In genomic region chr7:66140095-66140494, GRCm38 (mm10) we compare ENCODE assay signal across 16 mouse cellular contexts. TPM values are rescaled to one million over a fixed set of nuclear protein-coding genes. Genes with fewer than 3 reads are reported as not detected.
DNase-seq lines count a peak whose midpoint lies in the region; ATAC-seq lines count a peak whose summit lies in the region.
"Had no signal": no experiment of that assay in that cellular context is flagged by ENCODE, and none has a peak within 500 bp of the region (broad histone marks: within the 10 kb centered on the region; RNA-seq: fewer than 3 reads in every experiment).

No protein-coding gene starts in this region.

- no peak overlapping the region for H3K4me2 ChIP-seq in heart, embryonic 15.5 days
- no peak overlapping the region for H3K4me2 ChIP-seq in midbrain, embryonic 12.5 days (replicated peaks)
- H3K4me2 ChIP-seq in midbrain, embryonic 11.5 days: no peak overlapping the region
- H3K4me2 ChIP-seq: embryonic facial prominence, embryonic 12.5 days; limb, embryonic 15.5 days had no signal

- DNase-seq in heart, postnatal 25 days (ENCODE audit: low spot score): no peak
- DNase-seq in midbrain, embryonic 11.5 days (ENCODE audit: low spot score, missing footprints): no peak
- no peak for DNase-seq in right cerebral cortex, postnatal 36 days (ENCODE audit: low spot score in 2 of 2)
- DNase-seq in gastrocnemius, postnatal 10 days: no peak
- DNase-seq: adrenal gland, postnatal 10 days; heart, adult 2 months; heart, postnatal 4 days had no signal

- H3K27ac ChIP-seq in heart, embryonic 15.5 days: peak overlapping the region; percentile 7; the same call in 1 of the 2 replicates
- 0 out of 2 replicates have a peak overlapping the region, but pooled peaks have one; percentile 58 for H3K27ac ChIP-seq in midbrain, embryonic 12.5 days (replicated peaks)
- H3K27ac ChIP-seq in midbrain, embryonic 11.5 days (ENCODE audit: low read depth, low read length): no peak overlapping the region
- peak overlapping the region; percentile 27; the same call in 1 of the 2 replicates for H3K27ac ChIP-seq in brown adipose tissue, adult 24 weeks (replicated peaks; ENCODE audit: low read depth, low read length)
- H3K27ac ChIP-seq: embryonic facial prominence, embryonic 12.5 days; heart, adult 2 months had no signal

- no peak overlapping the region for H3K9ac ChIP-seq in heart, embryonic 15.5 days
- no peak overlapping the region for H3K9ac ChIP-seq in midbrain, embryonic 12.5 days (replicated peaks)
- H3K9ac ChIP-seq in midbrain, embryonic 11.5 days (ENCODE audit: low read length): no peak overlapping the region
- H3K9ac ChIP-seq: embryonic facial prominence, embryonic 12.5 days; limb, embryonic 15.5 days had no signal

- H3K4me3 ChIP-seq in heart, embryonic 15.5 days: no peak overlapping the region
- H3K4me3 ChIP-seq in midbrain, embryonic 12.5 days: no peak overlapping the region
- no peak overlapping the region for H3K4me3 ChIP-seq in midbrain, embryonic 11.5 days (ENCODE audit: low read depth, low read length)
- H3K4me3 ChIP-seq in brown adipose tissue, adult 24 weeks (ENCODE audit: insufficient read depth, low read depth, low read length): no peak overlapping the region
- H3K4me3 ChIP-seq: embryonic facial prominence, embryonic 12.5 days; heart, adult 2 months; limb, embryonic 15.5 days; megakaryocyte, embryonic 14.5 days had no signal

- no peaks in the 10 kb centered on the region for H3K36me3 ChIP-seq in heart, embryonic 15.5 days
- no peaks in the 10 kb centered on the region for H3K36me3 ChIP-seq in midbrain, embryonic 12.5 days
- H3K36me3 ChIP-seq in midbrain, embryonic 11.5 days (ENCODE audit: control insufficient read depth, insufficient read depth, low read length): no peaks in the 10 kb centered on the region

- no peak for ATAC-seq in heart, embryonic 15.5 days (replicated peaks; ENCODE audit: insufficient number of reproducible peaks, insufficient read depth, low FRiP score, low read depth)
- no peak for ATAC-seq in midbrain, embryonic 12.5 days (ENCODE audit: low FRiP score, low read depth)
- no peak for ATAC-seq in midbrain, embryonic 11.5 days (ENCODE audit: low FRiP score)
- peak; percentile 36 for ATAC-seq in monocyte, adult 5-6 weeks (replicated peaks; ENCODE audit: insufficient number of reproducible peaks, low FRiP score, low TSS enrichment, poor library complexity, severe bottlenecking)
- ATAC-seq: intestine, postnatal 0 days had no signal

- H3K27me3 ChIP-seq in heart, embryonic 15.5 days: no peaks in the 10 kb centered on the region
- H3K27me3 ChIP-seq in midbrain, embryonic 12.5 days: no peaks in the 10 kb centered on the region
- H3K27me3 ChIP-seq in midbrain, embryonic 11.5 days (ENCODE audit: control insufficient read depth, insufficient read depth, low read length): no peaks in the 10 kb centered on the region
- H3K27me3 ChIP-seq: embryonic facial prominence, embryonic 12.5 days; limb, embryonic 15.5 days; megakaryocyte, embryonic 14.5 days had no signal

- H3K4me1 ChIP-seq in heart, embryonic 15.5 days (replicated peaks): peaks cover 31% of the 10 kb centered on the region
- peaks cover 30% of the 10 kb centered on the region for H3K4me1 ChIP-seq in midbrain, embryonic 12.5 days
- peaks cover 6% of the 10 kb centered on the region; the same call in 1 of the 2 replicates for H3K4me1 ChIP-seq in midbrain, embryonic 11.5 days (ENCODE audit: control insufficient read depth, insufficient read depth, low read length)
- peaks cover 9% of the 10 kb centered on the region for H3K4me1 ChIP-seq in brown adipose tissue, adult 24 weeks (ENCODE audit: control insufficient read depth, insufficient read depth, insufficient read length, low read length)

- 61% methylated on average over 3 of the region's 3 CpGs for WGBS in heart, embryonic 15.5 days
- 80% methylated on average over 3 of the region's 3 CpGs for WGBS in midbrain, embryonic 12.5 days
- WGBS in midbrain, embryonic 11.5 days: 88% methylated on average over 3 of the region's 3 CpGs

- H3K9me3 ChIP-seq in heart, embryonic 15.5 days (replicated peaks): no peaks in the 10 kb centered on the region
- H3K9me3 ChIP-seq in midbrain, embryonic 12.5 days: no peaks in the 10 kb centered on the region
- no peaks in the 10 kb centered on the region for H3K9me3 ChIP-seq in midbrain, embryonic 11.5 days (ENCODE audit: control insufficient read depth, low read length)
- H3K9me3 ChIP-seq: embryonic facial prominence, embryonic 12.5 days; G1E; limb, embryonic 15.5 days; megakaryocyte, embryonic 14.5 days had no signal

- intact Hi-C loops in heart, postnatal 25 days (cut with DNase I): no loop called here

RNA-seq across cellular contexts. Expression of gene Chsy1, which starts 30.8 kb away (rescaled TPM):
- polyA plus RNA-seq in heart, embryonic 15.5 days (2015; fragmentation: Nextera tagmentation; extraction: Ambion mirVana): 12.7 and 13.4 TPM in 2 replicates
- total RNA-seq in heart, postnatal 25 days (2021): 10 to 100 TPM; 14.4 to 16.8 TPM
- polyA plus RNA-seq in midbrain, embryonic 12.5 days (2016; fragmentation: Nextera tagmentation; extraction: Ambion mirVana): 13.2 and 13.3 TPM in 2 replicates
- 18.4 and 20.4 TPM in 2 replicates for polyA plus RNA-seq in midbrain, embryonic 11.5 days (2014; fragmentation: Nextera tagmentation; extraction: Ambion mirVana)
- 4.8 and 5.5 TPM in 2 replicates for polyA plus RNA-seq in brown adipose tissue, adult 24 weeks (2012; ENCODE audit: insufficient read depth, insufficient read length, missing spikeins)
- total RNA-seq in monocyte, adult 5-6 weeks (2017): 91.3 to 286 TPM (median 103 TPM) in 3 replicates
- 10 to 100 TPM; 12.1 to 19.0 TPM for total RNA-seq in gastrocnemius, postnatal 10 days (2021)
